Mouse (Mus musculus): Measurements from ENCODE around the gene Plagl1.

DNA sequence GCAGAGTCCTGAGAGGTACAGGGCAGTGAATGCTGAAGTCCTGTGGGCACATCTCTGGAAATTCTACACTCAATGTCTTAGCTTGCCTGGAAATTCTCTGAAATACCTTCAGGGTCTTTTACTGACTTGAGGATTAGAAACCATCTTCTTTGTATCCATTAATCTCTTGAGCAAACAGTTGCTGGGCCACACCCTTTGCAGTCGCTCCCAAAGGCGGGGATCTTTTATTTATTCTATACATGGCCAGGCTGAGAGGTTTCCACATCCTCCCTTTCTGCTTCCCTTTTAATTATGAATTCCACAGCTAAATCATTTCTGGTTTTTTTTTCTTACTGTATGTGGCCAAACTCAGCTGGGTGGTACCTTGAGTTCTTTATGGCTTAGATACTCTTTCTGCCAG lies 80.1 kb downstream of the Plagl1 start:
- TF ChIP-seq MAFK (IDR thresholded peaks at IDR 0.05; ENCODE audit: insufficient read depth, low read depth, low read length), result no peak
- TF ChIP-seq HCFC1 (IDR thresholded peaks at IDR 0.05; ENCODE audit: borderline replicate concordance, insufficient read depth, low read length), result no peak
- no peak for TF ChIP-seq CHD2 (IDR thresholded peaks at IDR 0.05; ENCODE audit: low read depth, low read length)

Measured in ES-E14 (cell line).